Mouse (Mus musculus): ENCODE data around the gene Sfn. TPM values are rescaled to one million over a fixed set of nuclear protein-coding genes. Genes with fewer than 3 reads are reported as not detected.

Gene Sfn
- polyA plus RNA-seq, 1 experiment from 2014 or later = 355 TPM

DNA sequence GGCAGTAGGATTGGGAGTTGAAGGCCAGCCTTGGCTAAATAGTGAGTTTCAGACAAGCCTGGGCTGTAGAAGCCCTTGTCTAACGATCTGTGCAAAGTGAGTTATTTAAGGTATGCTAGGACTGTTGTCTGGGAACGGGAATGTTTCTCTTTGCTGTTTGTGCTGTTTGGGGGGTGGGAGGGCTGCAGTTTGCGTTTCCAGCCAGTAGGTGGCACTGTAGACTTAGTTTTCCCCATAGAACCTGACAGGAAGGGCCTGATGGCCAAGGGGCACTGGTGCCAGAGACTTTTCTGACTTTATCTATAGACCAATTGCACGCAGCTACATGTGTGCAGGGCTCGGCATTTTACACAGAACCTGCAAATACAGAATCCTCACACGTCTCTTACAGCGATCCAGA, 9.4 kb downstream of the Sfn start:
- H3K27ac ChIP-seq (replicated peaks) = no peak overlapping the region
- H3K4me2 ChIP-seq (replicated peaks; ENCODE audit: low read depth) = no peak overlapping the region
- H3K4me3 ChIP-seq (ENCODE audit: low read depth, low read length) = no peak overlapping the region
- H3K9me3 ChIP-seq (ENCODE audit: control insufficient read depth, low read length) = no peaks in the 10 kb centered on the region
- H3K9ac ChIP-seq (ENCODE audit: low read length) = no peak overlapping the region
- 25% methylated on average over 7 of the region's 7 CpGs for WGBS
- ATAC-seq (ENCODE audit: low FRiP score, low TSS enrichment) (peak; percentile 33; the same call in 1 of the 2 replicates), DNase-seq (ENCODE audit: low spot score) (peak; percentile 83)
- peaks cover 2% of the 10 kb centered on the region; the same call in 1 of the 2 replicates for H3K36me3 ChIP-seq (ENCODE audit: control insufficient read depth, insufficient read depth, low read length)
- no peaks in the 10 kb centered on the region for H3K4me1 ChIP-seq (replicated peaks; ENCODE audit: control insufficient read depth, insufficient read depth)
- TF ChIP-seq CTCF (IDR thresholded peaks at IDR 0.05; ENCODE audit: low read depth) (peak; percentile 95), EP300 (optimal IDR thresholded peaks at IDR 0.05) (no peak)
- no peaks in the 10 kb centered on the region for H3K27me3 ChIP-seq (ENCODE audit: control insufficient read depth, insufficient read depth, low read length)

DNA sequence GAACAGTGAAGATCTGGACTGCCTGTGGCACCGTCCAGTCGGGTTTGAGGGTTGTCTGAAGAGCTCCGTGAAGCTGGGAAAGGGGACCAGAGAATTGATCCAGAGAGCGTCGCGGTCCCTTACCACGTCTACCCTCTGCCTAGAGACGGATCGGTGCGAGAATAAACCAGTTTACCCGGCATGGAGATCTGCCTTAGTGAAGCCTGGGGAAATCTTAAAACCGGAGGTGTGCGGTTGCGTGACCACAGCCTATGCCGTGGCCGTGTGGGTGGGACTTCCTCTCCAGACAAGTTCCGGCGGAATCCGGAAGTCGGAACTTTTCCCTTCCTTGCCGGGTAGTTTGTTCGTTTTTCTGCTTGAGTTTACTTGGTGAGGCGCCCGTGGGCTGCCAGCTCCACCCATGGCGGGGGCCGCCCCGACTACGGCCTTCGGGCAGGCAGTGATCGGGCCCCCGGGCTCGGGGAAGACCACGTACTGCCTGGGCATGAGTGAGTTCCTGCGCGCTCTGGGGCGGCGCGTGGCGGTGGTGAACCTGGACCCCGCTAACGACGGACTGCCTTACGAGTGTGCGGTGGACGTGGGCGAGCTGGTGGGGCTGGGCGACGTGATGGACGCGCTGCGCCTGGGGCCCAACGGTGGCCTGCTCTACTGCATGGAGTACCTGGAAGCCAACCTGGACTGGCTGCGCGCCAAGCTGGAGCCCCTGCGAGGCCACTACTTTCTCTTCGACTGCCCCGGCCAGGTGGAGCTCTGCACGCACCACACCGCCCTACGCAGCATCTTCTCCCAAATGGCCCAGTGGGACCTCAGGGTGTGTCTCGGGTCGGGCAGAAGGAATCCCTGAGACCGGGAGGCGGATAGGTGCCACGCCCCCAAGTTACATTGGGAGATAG, 17.7 kb downstream of the Sfn start, which contains the start of gene Gpn2:
Gene Gpn2, plus strand, starts transcription at position 304 of the 893 bp plus-strand sequence.
- peak; percentile 87 for ATAC-seq (ENCODE audit: low FRiP score, low TSS enrichment)
- no peak for TF ChIP-seq CTCF (IDR thresholded peaks at IDR 0.05; ENCODE audit: low read depth)

DNA sequence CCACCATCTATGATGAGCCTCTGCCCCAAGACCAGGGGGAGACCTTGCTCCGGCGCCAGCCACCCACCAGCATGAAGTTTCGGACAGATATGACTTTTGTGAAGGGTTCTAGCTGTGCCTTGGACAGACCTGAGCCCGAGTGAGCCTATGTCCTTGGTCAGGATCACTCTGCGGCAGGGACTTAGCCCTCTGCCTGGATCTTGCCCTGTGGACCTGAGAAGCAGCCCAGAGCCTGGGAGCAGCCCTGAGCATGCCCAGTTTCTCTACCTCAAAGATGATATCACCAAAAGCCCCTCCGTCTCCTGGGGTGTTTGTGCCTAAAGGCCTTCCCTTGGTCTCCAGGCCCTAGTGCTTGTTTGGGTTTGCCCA, 18.3 kb downstream of the Sfn start:
- H3K27me3 ChIP-seq (ENCODE audit: control insufficient read depth, insufficient read depth, low read length) = no peaks in the 10 kb centered on the region
- H3K36me3 ChIP-seq (ENCODE audit: control insufficient read depth, insufficient read depth, low read length) = peaks cover 13% of the 10 kb centered on the region; the same call in 1 of the 2 replicates
- DNase-seq (ENCODE audit: low spot score) (no peak), ATAC-seq (ENCODE audit: low FRiP score, low TSS enrichment) (peak; percentile 43)
- no peaks in the 10 kb centered on the region for H3K4me1 ChIP-seq (replicated peaks; ENCODE audit: control insufficient read depth, insufficient read depth)
- H3K9ac ChIP-seq (ENCODE audit: low read length) = peak overlapping the region; percentile 86
- H3K4me3 ChIP-seq (ENCODE audit: low read depth, low read length) = peak overlapping the region; percentile 93
- TF ChIP-seq CTCF (IDR thresholded peaks at IDR 0.05; ENCODE audit: low read depth) (no peak), EP300 (optimal IDR thresholded peaks at IDR 0.05) (no peak)
- WGBS = 56% methylated on average over 6 of the region's 6 CpGs
- peak overlapping the region; percentile 100 for H3K4me2 ChIP-seq (replicated peaks; ENCODE audit: low read depth)
- peak overlapping the region; percentile 86 for H3K27ac ChIP-seq (replicated peaks)
- no peaks in the 10 kb centered on the region for H3K9me3 ChIP-seq (ENCODE audit: control insufficient read depth, low read length)

More for the DNA sequence above, 17.7 kb downstream of the Sfn start, which contains the start of gene Gpn2:
- Histone ChIP-seq H3K9ac (ENCODE audit: low read length) (peak within 1 kb of the TSS; percentile 86), H3K9me3 (ENCODE audit: control insufficient read depth, low read length) (no peaks in the 10 kb centered on the region), H3K4me2 (replicated peaks; ENCODE audit: low read depth) (peak within 1 kb of the TSS; percentile 100), H3K4me1 (replicated peaks; ENCODE audit: control insufficient read depth, insufficient read depth) (no peaks in the 10 kb centered on the region), H3K36me3 (ENCODE audit: control insufficient read depth, insufficient read depth, low read length) (peaks cover 13% of the 10 kb centered on the region; the same call in 1 of the 2 replicates), H3K27ac (replicated peaks) (peak within 1 kb of the TSS; percentile 86), H3K27me3 (ENCODE audit: control insufficient read depth, insufficient read depth, low read length) (no peaks in the 10 kb centered on the region), H3K4me3 (ENCODE audit: low read depth, low read length) (peak within 1 kb of the TSS; percentile 93)
- WGBS = 1% methylated on average over 65 of the region's 65 CpGs
- peak; percentile 90 for DNase-seq (ENCODE audit: low spot score)

DNA sequence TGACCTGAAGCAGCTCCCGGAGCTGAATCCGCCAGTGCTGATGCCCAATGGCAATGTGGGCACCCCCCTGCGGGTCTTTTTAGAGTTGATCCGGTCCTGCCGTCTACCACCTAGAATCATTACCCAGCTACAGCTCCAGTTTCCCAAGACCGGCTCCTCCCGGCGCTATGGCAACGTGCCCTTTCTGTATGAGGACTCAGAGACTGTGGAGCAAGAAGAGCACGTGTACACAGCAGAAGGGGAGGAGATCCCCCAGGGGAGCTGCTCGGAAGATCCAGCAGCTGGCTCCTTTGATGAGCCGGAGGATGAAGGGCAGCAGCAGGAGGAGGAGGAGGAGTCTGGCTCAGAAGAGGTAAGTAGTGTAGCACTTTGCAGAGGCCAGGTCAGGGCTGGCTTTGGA, 24.0 kb downstream of the Sfn start:
- DNase-seq (ENCODE audit: low spot score) = no peak
- ATAC-seq (ENCODE audit: low FRiP score, low TSS enrichment) = no peak
- H3K9me3 ChIP-seq (ENCODE audit: control insufficient read depth, low read length) = no peaks in the 10 kb centered on the region
- no peak overlapping the region for H3K27ac ChIP-seq (replicated peaks)
- H3K27me3 ChIP-seq (ENCODE audit: control insufficient read depth, insufficient read depth, low read length) = no peaks in the 10 kb centered on the region
- no peak overlapping the region for H3K4me3 ChIP-seq (ENCODE audit: low read depth, low read length)
- H3K4me1 ChIP-seq (replicated peaks; ENCODE audit: control insufficient read depth, insufficient read depth) = no peaks in the 10 kb centered on the region; the same call in 1 of the 2 replicates
- H3K9ac ChIP-seq (ENCODE audit: low read length) = no peak overlapping the region
- no peak overlapping the region for H3K4me2 ChIP-seq (replicated peaks; ENCODE audit: low read depth)
- H3K36me3 ChIP-seq (ENCODE audit: control insufficient read depth, insufficient read depth, low read length) = peaks cover 10% of the 10 kb centered on the region; the same call in 1 of the 2 replicates
- WGBS = 72% methylated on average over 12 of the region's 12 CpGs
- TF ChIP-seq EP300 (optimal IDR thresholded peaks at IDR 0.05) (no peak), CTCF (IDR thresholded peaks at IDR 0.05; ENCODE audit: low read depth) (no peak)

DNA sequence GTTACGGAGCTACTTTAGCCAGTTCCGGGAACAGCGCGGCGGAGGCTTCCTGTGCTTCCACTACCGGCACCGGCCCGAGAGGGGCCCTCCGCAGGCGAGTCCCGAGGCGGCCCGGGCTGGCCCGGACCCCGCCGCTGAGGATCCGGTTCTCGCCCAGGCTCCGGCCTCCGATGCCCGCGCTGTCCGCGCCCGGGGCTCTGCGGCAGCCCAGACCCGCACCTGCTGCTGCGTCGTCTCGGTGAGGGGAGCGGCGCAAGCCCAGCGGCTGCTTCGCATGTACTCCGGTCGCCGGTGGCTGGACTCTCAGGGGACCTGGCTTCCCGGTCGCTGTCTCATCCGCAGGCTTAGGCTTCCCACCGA, 27.1 kb downstream of the Sfn start:
- Histone ChIP-seq H3K4me3 (ENCODE audit: low read depth, low read length) (peak overlapping the region; percentile 82), H3K36me3 (ENCODE audit: control insufficient read depth, insufficient read depth, low read length) (peaks cover 9% of the 10 kb centered on the region; the same call in 1 of the 2 replicates), H3K4me1 (replicated peaks; ENCODE audit: control insufficient read depth, insufficient read depth) (no peaks in the 10 kb centered on the region; the same call in 1 of the 2 replicates), H3K4me2 (replicated peaks; ENCODE audit: low read depth) (peak overlapping the region; percentile 96), H3K9me3 (ENCODE audit: control insufficient read depth, low read length) (no peaks in the 10 kb centered on the region), H3K27ac (replicated peaks) (peak overlapping the region; percentile 88), H3K9ac (ENCODE audit: low read length) (peak overlapping the region; percentile 92), H3K27me3 (ENCODE audit: control insufficient read depth, insufficient read depth, low read length) (no peaks in the 10 kb centered on the region)
- DNase-seq (ENCODE audit: low spot score) (no peak), ATAC-seq (ENCODE audit: low FRiP score, low TSS enrichment) (peak; percentile 22)
- WGBS = under 1% methylated on average over 40 of the region's 41 CpGs
- TF ChIP-seq CTCF (IDR thresholded peaks at IDR 0.05; ENCODE audit: low read depth) (no peak), EP300 (optimal IDR thresholded peaks at IDR 0.05) (no peak)

Measured in stomach, postnatal 0 days (tissue).